Mouse (Mus musculus): ENCODE data around the gene Nrsn2. TPM values are rescaled to one million over a fixed set of nuclear protein-coding genes. Genes with fewer than 3 reads are reported as not detected.

Nrsn2 gene
- polyA plus RNA-seq, 2 experiments, result 2.5 to 3.6 TPM

GRCm38 (mm10) chr2:152413158-152413764, 36.8 kb upstream of the Nrsn2 start:
- Histone ChIP-seq H3K4me3 (replicated peaks; ENCODE audit: low read length) (peak overlapping the region; percentile 96), H3K9me3 (ENCODE audit: control insufficient read depth, low read length) (peaks cover 7% of the 10 kb centered on the region; the same call in 1 of the 2 replicates), H3K27ac (replicated peaks; ENCODE audit: low read depth, low read length) (peak overlapping the region; percentile 98; the same call in 1 of the 2 replicates), H3K9ac (ENCODE audit: low read depth, low read length, severe bottlenecking) (peak overlapping the region; percentile 98), H3K27me3 (ENCODE audit: control insufficient read depth, insufficient read depth, low read length) (no peaks in the 10 kb centered on the region), H3K4me1 (ENCODE audit: control insufficient read depth, insufficient read depth, low read length) (peaks cover 22% of the 10 kb centered on the region), H3K36me3 (ENCODE audit: control insufficient read depth, insufficient read depth, low read length) (peaks cover 4% of the 10 kb centered on the region; the same call in 1 of the 2 replicates), H3K4me2 (replicated peaks; ENCODE audit: low read depth, low read length, severe bottlenecking) (peak overlapping the region; percentile 86)
- ATAC-seq (ENCODE audit: low FRiP score, low read depth), result no peak
- 2% methylated on average over 21 of the region's 21 CpGs for WGBS
- no peak for DNase-seq (ENCODE audit: low spot score)
- TF ChIP-seq POLR2A (IDR thresholded peaks at IDR 0.05; ENCODE audit: borderline replicate concordance, extremely low read depth, insufficient read depth, insufficient read length), result no peak

- WGBS, result 4% methylated on average over 15 of the region's 15 CpGs
- DNase-seq (ENCODE audit: low spot score), result no peak
- peaks cover 4% of the 10 kb centered on the region; the same call in 1 of the 2 replicates for H3K36me3 ChIP-seq (ENCODE audit: control insufficient read depth, insufficient read depth, low read length)
These were observed 36.2 kb upstream of the Nrsn2 start for GRCm38 (mm10) chr2:152412526-152413157.

GRCm38 (mm10) chr2:152411471-152411870, 35.0 kb upstream of the Nrsn2 start:
- Histone ChIP-seq H3K9me3 (ENCODE audit: control insufficient read depth, low read length) (peaks cover 7% of the 10 kb centered on the region; the same call in 1 of the 2 replicates), H3K4me3 (replicated peaks; ENCODE audit: low read length) (peak overlapping the region; percentile 96), H3K9ac (ENCODE audit: low read depth, low read length, severe bottlenecking) (peak overlapping the region; percentile 26), H3K27ac (replicated peaks; ENCODE audit: low read depth, low read length) (peak overlapping the region; percentile 98), H3K4me2 (replicated peaks; ENCODE audit: low read depth, low read length, severe bottlenecking) (peak overlapping the region; percentile 86), H3K27me3 (ENCODE audit: control insufficient read depth, insufficient read depth, low read length) (no peaks in the 10 kb centered on the region), H3K36me3 (ENCODE audit: control insufficient read depth, insufficient read depth, low read length) (peaks cover 4% of the 10 kb centered on the region; the same call in 1 of the 2 replicates), H3K4me1 (ENCODE audit: control insufficient read depth, insufficient read depth, low read length) (peaks cover 22% of the 10 kb centered on the region)
- ATAC-seq (ENCODE audit: low FRiP score, low read depth), result no peak
- WGBS, result 5% methylated on average over 7 of the region's 7 CpGs
- no peak for TF ChIP-seq POLR2A (IDR thresholded peaks at IDR 0.05; ENCODE audit: borderline replicate concordance, extremely low read depth, insufficient read depth, insufficient read length)
- DNase-seq (ENCODE audit: low spot score), result no peak

More at GRCm38 (mm10) chr2:152412526-152413157, 36.2 kb upstream of the Nrsn2 start:
- Histone ChIP-seq H3K4me2 (replicated peaks; ENCODE audit: low read depth, low read length, severe bottlenecking) (peak overlapping the region; percentile 86), H3K9ac (ENCODE audit: low read depth, low read length, severe bottlenecking) (peak overlapping the region; percentile 98), H3K9me3 (ENCODE audit: control insufficient read depth, low read length) (peaks cover 7% of the 10 kb centered on the region; the same call in 1 of the 2 replicates), H3K4me3 (replicated peaks; ENCODE audit: low read length) (peak overlapping the region; percentile 96), H3K27me3 (ENCODE audit: control insufficient read depth, insufficient read depth, low read length) (no peaks in the 10 kb centered on the region), H3K27ac (replicated peaks; ENCODE audit: low read depth, low read length) (peak overlapping the region; percentile 98), H3K4me1 (ENCODE audit: control insufficient read depth, insufficient read depth, low read length) (peaks cover 22% of the 10 kb centered on the region)
- no peak for TF ChIP-seq POLR2A (IDR thresholded peaks at IDR 0.05; ENCODE audit: borderline replicate concordance, extremely low read depth, insufficient read depth, insufficient read length)
- ATAC-seq (ENCODE audit: low FRiP score, low read depth), result no peak

GRCm38 (mm10) chr2:152410971-152411371, 34.5 kb upstream of the Nrsn2 start:
- Histone ChIP-seq H3K9me3 (ENCODE audit: control insufficient read depth, low read length) (peaks cover 2% of the 10 kb centered on the region; the same call in 1 of the 2 replicates), H3K36me3 (ENCODE audit: control insufficient read depth, insufficient read depth, low read length) (peaks cover 4% of the 10 kb centered on the region; the same call in 1 of the 2 replicates), H3K27me3 (ENCODE audit: control insufficient read depth, insufficient read depth, low read length) (no peaks in the 10 kb centered on the region), H3K4me3 (replicated peaks; ENCODE audit: low read length) (peak overlapping the region; percentile 96), H3K4me2 (replicated peaks; ENCODE audit: low read depth, low read length, severe bottlenecking) (peak overlapping the region; percentile 86), H3K27ac (replicated peaks; ENCODE audit: low read depth, low read length) (peak overlapping the region; percentile 98), H3K4me1 (ENCODE audit: control insufficient read depth, insufficient read depth, low read length) (peaks cover 24% of the 10 kb centered on the region), H3K9ac (ENCODE audit: low read depth, low read length, severe bottlenecking) (peak overlapping the region; percentile 26)
- 0 out of 2 replicates have a peak, but pooled peaks have one; percentile 23 for TF ChIP-seq POLR2A (IDR thresholded peaks at IDR 0.05; ENCODE audit: borderline replicate concordance, extremely low read depth, insufficient read depth, insufficient read length)
- ATAC-seq (ENCODE audit: low FRiP score, low read depth), result peak; percentile 76
- 0% methylated on average over 14 of the region's 15 CpGs for WGBS
- peak; percentile 94 for DNase-seq (ENCODE audit: low spot score)

- DNase-seq (ENCODE audit: low spot score) (no peak), ATAC-seq (ENCODE audit: low FRiP score, low read depth) (no peak)
- H3K9ac ChIP-seq (ENCODE audit: low read depth, low read length, severe bottlenecking), result no peak overlapping the region
- no peak for TF ChIP-seq POLR2A (IDR thresholded peaks at IDR 0.05; ENCODE audit: borderline replicate concordance, extremely low read depth, insufficient read depth, insufficient read length)
- no peak overlapping the region for H3K4me2 ChIP-seq (replicated peaks; ENCODE audit: low read depth, low read length, severe bottlenecking)
- peaks cover 4% of the 10 kb centered on the region; the same call in 1 of the 2 replicates for H3K36me3 ChIP-seq (ENCODE audit: control insufficient read depth, insufficient read depth, low read length)
- no peak overlapping the region for H3K4me3 ChIP-seq (replicated peaks; ENCODE audit: low read length)
- H3K9me3 ChIP-seq (ENCODE audit: control insufficient read depth, low read length), result no peaks in the 10 kb centered on the region
- H3K27ac ChIP-seq (replicated peaks; ENCODE audit: low read depth, low read length), result peak overlapping the region; percentile 98
- WGBS, result 86% methylated on average over 6 of the region's 6 CpGs
- H3K27me3 ChIP-seq (ENCODE audit: control insufficient read depth, insufficient read depth, low read length), result no peaks in the 10 kb centered on the region
- peaks cover 27% of the 10 kb centered on the region for H3K4me1 ChIP-seq (ENCODE audit: control insufficient read depth, insufficient read depth, low read length)
These were observed 33.3 kb upstream of the Nrsn2 start for GRCm38 (mm10) chr2:152409781-152410180.
